Mouse (Mus musculus) CH12F3 (cell line): ENCODE measurements at regions not wholly inside any gene's neighbourhood (a gene's known extent, or its start where the extent isn't known, plus 50 kb on each side); places are given as distances from the start of the nearest gene placed in this dataset.

Experiments
- in situ Hi-C: fragments of 300-500 bp; cut with MboI; formaldehyde crosslinking; loops from 2 replicates; pipeline ENCODE4 v1.14.3; 2020; ENCODE audit warnings: low sequenced_read_pairs

DNA sequence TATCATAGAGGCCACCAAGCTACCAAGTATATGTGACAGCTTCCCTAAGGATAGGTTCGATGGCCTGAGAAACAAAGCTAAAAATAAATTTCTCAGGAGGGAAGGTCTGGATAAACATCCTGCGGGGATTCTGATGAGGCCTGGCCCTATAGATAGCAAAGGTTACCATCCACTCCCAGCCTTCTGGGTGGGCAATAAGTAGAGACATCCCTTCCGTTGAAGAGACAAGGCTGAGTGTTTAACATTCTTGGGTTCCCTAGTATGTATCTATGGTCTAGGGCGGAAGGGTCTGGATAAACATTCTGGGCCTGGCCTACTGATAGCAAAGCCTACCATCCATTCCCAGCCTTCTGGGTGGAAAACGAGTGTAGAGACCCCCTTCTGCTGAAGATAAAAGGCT lies 180.5 kb upstream of the Dlk1 start:
- in situ Hi-C loops: no loop called here

DNA sequence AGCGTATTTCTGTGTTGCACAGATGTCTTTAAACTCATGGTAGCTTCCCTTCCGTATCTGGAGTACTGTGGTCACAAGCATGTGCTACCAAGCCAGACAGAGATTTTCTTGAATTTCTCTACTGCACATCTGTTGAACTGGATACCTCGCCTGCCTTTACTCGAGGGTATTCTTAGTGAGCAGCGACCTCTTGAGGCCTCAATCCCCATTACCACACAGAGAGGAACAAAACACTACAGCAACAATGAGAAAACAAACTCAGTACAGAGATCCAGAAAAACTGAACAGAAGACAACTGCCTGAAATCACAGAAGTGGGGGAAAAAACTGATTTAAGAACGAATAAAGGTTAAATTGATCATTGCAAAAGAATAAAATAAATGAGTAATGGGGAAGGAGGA lies 137.8 kb upstream of the Dlk1 start:
- in situ Hi-C loops: loop anchor here (10.0 kb wide), 2 partner anchors 270 to 410 kb away; no protein-coding TSS in a partner anchor

DNA sequence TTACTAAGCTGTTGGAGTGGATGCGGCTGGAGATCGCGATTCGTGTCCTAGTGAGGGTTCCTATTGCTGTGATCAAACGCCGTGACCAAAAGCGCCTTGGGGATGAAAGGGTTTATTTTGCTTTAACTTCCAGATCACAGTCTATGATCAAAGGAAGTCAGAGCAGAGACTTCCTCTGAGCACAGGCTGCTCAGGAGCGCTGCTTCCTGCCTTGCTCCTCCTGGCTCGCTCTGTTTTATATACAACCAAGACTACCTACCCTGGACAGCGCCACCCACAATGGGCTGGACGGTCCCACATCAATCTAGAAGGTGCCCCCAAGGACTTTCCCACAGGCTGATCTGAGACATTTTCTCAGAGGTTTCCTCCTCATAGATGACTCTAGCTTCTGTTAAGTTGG lies 126.6 kb upstream of the Dlk1 start:
- in situ Hi-C loops: no loop called here

DNA sequence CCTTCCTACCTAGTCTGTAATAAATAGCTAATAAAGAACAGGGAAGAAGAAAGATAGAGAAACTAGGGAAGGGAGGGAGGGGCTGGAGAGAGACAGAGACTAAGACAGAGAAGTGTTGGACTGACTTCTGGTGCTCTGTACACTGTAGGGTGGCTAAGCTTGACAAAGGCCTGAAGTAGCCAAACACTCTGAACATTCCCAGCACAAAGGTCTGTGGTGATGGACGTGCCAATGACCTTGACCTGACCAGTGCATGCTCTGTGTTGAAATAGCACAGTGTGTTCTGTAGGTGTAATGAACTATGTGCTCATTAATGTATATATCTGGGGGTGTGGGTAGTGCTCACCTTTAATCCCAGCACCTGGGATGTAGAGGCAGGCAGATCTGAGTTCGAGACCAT lies 81.3 kb upstream of the Dlk1 start:
- in situ Hi-C loops: no loop called here

DNA sequence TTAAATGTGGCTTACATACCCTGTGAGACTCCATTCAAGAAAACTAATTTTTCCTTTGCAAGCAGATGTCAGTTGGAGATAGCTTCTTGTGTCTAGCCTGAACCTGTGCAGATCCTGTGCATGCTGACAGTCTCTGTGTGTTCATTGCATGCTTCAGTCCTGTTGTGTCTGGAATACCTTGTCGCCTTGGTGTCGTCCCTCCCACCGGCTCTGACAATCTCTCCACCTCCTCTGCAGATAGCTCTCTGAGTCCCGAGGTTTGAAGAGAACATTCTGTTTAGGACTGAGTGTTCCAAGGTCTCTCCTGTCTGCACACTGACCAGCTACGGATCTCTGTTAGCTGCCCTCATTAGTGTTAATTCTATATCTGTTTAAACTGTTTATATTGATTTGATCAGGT lies 66.8 kb upstream of the Dlk1 start:
- in situ Hi-C loops: no loop called here

DNA sequence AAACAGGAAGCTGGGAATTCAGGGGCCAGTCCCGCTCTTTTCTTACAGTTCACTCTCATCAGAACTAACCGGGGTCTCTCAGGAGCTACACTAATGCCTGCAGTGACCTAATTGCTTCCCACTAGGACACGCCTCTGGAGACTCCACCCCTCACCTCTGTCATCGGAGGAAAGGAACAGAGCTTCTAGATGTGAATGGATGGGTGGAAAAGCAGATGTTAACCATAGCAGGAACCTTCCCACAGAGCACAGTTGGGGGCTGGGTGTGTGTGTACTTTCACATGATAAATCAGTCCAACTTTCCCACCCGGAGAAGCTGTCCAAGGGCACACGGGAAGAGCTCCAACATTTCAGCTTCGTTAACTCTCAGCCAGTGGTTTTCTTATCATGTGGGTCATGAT lies 63.8 kb upstream of the Dlk1 start:
- in situ Hi-C loops: no loop called here

DNA sequence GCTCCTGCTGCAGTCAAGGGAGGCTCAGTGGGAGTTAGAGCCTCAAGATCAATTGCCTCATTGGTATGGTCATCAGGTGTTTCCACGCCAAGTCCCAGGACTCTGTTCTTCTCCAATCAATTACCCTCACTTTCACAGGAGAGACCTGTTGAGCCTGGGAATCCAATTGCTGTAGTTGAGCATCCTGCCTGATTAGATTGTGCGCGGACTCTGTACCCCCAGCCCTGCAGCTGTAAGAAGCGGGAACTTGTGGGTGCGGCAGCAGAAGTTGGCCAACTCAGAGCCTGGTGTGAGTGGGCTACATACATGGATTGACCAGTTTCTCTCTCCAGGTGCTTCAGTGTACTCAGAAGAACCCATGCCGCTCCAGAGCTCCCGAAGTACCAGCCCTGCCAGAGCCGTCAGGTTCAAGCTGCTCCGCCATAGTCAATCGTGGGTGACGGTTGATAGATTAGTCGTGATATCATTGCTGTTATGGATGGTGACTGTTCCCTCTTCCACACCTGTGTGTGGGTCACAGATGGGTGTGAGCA lies 62.2 kb upstream of the Dlk1 start:
- in situ Hi-C loops: no loop called here

DNA sequence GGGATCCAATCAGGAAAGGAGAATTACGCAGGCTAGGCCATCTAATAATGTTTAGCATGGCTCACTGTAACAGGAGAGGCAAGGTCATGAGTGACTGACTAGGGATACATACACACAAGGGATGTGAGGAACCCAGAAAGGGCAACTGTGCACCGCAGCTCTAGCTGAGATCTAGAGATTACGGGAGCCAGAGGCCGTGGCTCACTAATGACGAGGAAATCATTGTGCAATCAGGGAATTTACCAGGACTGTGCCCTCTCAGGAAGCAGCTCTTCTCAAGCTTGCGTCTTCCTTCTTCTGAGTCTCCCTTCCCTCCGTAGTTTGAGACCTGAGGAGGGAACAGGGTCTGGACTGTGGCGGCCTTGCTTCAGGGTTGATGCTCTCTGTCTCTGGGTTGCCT lies 61.6 kb upstream of the Dlk1 start:
- in situ Hi-C loops: no loop called here

DNA sequence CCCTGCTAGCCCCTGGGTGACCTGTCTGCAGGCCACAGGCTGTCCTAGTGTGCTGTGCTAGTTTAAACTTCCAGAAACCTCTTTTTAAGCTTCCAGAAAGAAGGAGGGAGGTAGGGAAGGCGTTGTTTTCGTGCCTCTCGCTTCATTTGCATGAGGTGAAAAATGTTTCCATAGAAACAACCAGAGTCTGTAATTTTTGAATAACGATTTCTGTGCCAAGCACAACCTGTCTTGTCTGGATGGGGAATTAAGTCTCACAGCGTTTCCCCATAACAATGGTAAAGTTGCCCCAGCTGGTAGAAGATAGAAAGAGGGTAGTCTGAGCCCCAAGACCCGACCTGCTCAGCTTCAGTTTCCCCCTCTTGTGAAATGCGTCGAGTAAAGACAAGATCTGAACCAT lies 59.3 kb upstream of the Dlk1 start:
- in situ Hi-C loops: no loop called here

DNA sequence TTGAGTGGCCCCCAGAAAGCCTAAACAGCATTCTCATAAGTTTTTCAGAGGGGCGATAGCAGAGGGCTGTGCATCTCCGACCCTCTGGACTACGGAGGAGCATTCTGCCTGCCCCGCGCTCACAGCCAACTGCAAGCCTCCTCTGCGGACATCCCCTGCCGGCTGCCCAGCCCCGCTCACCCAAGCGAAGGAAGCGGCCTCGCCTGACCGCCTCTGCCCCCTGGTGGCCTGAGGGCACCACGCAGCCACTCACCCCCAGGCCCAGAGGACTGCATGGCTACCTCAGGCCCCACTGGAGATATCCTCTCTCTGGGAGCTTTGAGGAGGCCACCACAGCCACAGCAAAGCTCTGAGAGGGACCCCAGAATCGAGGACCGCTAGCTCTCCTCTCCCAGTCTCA lies 58.8 kb upstream of the Dlk1 start:
- in situ Hi-C loops: no loop called here

DNA sequence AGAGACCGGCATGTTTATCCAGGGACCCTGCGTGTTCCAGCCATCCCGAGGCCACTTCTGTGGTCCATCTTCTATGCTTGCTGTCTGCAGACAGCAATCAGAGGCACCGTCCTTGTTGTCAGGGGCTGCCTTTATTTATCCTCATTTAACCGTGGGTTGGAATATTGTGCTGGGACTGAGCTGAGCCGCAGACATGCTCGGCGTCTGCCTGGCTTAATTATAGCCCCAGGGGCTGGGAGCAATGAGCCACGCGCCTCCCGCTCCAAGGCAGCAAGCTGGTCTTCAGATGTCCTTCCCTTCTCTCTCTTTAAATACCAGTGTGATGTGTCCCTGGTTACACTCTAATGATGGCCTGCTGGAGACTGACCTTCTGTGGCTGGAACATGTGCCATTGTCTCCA lies 58.2 kb upstream of the Dlk1 start:
- in situ Hi-C loops: no loop called here

DNA sequence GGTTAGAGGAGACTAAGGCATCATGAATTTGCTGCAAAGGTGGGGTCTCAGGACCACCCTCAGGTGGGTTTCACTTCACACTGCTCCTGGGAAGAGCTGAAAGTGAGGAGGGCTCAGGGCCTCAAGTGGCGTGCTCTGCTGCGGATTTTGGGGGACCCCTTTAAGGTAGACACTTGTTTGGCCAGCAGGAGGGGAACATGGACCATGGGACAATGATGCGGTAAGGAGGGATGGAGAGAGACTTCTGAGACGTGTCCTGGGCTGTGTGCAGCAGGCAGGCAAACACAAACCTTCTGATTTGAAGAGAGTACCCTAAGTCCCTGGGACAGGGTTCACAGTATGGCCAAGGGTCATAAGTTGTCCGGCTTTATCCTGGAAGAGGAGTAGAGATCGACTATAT lies 56.0 kb upstream of the Dlk1 start:
- in situ Hi-C loops: no loop called here

DNA sequence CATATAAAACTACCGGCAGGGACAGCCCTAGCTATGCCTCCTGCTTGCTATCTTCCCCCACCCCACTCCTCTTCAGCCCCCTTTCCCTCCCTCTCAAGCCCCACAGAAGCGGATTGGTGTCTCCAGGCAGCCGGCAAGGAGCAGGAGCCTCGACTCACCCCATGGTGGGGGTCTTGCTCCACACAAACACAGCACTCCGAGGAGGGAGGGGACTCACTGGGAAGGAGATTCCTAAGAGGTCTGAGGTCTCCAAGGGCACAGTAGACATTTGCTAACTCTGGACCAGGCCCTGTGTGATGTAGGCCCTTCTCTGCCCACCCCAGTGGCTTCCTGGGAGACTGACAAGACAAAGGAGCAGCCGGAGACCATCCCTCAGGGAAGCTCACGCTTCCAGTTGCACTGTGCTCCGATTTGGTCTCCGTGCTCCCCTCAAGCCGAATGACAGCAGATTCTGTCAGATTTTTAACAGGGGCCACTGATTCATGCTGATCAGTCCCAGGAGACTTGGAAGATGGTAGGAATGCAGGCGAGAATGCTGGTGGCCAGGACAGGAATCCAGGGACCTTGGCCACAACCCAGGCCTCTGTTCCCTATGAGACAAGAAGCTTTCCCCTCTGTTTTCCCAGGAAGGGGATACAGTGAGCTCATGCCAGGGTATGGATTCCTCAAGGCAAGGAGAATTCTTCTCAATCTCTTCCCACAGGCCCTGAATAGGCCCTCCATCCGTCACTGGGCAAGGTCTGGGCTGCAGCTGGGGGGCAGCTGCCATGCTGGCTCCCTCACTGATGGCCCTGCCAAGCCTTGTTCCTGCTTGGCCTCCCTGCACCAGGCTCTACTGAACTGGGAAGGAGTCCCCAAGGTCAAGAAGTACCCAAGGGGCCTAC lies 55.2 kb upstream of the Dlk1 start:
- in situ Hi-C loops: no loop called here

DNA sequence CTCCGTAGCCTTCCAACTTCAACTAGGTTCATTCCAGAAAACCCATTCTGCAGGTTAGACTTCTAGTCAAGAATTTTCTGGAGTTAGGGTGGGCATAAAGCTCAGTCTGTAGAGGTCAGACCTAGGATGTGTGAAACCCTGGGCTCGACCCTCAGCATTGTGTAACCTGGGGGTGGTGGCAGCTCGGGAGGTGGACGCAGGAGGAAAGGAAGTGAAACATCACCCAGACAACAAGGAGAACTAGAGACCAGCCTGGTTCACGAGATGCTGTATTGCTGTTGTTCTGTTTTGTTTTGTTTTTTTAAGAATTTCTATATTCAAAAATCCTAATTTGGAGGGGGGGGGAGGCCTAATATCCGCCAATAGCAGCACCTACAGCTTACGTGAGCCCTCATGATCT lies 54.1 kb upstream of the Dlk1 start:
- in situ Hi-C loops: no loop called here

DNA sequence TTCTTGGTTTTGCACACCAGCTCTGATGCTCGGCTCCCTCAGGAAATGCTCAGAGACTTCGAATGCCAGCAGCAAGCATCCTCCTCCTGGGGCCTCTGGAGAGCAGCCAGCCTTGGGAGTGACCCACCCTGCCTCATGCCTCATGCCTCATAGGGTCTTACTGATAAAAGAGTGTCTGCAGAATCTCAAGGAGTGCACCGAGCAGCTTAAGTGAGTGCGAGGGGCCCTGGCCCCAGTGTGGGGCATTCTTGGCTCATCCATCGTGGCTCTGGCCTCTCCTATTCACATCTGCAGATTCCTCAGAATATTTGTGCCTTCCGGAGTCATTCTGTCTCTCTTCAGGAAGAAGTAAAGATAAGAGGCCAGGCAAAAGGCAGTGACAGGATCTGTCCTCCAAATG lies 53.7 kb upstream of the Dlk1 start:
- in situ Hi-C loops: no loop called here

DNA sequence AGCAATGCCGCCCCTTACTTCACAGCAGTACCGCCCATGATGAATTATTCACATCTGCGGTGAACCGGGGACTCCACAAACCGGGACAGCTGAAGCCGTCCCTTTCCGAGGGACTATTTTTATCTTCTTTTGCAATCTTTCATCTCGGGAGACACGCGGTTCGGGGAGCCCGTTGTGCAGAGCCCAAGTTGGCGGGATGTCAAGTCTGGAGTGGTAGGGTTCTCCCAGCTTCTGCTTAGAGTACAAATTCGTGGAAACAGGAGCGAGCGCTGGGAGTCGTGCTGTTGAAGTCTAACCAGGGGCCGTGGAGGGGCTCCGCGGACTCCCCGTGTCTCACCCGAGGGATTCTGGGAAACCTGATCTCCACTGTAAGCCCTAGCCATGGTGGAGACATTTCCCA lies 53.0 kb upstream of the Dlk1 start:
- in situ Hi-C loops: no loop called here

DNA sequence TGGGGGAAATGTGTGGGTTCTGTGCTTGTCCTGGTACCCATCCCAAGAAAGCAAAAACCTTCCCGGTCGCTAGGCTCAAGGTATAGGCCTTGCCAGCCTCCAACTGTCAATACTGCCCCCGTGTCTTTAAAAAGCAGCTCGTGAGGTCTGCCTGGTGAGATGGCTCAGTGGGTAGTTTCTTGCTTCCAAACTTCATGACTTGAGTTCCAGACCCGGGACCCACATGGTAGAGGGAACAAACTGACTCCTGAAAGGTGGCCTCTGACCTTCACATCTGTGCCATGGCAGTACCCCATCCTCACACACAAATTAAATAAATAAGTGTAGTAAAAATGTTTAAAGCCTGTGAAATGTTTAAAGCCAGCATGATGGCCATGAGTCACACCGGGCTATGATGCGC lies 52.6 kb upstream of the Dlk1 start:
- in situ Hi-C loops: no loop called here

DNA sequence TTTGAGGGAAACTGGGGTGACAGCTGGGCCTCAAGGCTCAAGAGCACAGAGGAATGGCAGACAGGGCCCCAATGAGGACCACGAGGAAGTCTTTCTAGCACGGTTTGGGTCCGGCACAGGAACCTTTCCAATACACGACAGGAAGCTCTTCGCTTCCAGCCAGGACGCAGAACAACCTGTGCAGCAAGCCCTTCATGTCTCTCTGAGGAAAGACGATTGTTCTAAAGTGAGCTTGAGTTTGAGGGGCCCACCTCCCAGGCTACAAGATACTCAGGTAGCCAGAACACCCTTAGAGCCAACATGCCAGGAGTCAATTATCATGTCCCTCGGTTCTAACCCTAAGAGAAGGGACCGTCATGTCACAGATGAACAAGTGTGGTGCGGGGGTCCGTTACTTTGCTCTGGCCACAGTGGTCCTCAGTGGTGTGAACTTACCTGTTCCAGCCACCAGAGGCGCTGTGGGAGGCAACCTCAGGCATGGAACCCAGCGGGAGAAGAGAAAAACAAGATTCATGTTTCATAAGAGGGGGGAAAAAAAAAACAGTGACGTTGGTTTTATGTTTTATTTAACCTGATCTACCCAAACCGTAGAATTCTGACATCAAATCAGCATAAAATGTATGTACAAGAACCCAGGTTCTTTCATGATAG lies 51.6 kb upstream of the Dlk1 start:
- in situ Hi-C loops: no loop called here

DNA sequence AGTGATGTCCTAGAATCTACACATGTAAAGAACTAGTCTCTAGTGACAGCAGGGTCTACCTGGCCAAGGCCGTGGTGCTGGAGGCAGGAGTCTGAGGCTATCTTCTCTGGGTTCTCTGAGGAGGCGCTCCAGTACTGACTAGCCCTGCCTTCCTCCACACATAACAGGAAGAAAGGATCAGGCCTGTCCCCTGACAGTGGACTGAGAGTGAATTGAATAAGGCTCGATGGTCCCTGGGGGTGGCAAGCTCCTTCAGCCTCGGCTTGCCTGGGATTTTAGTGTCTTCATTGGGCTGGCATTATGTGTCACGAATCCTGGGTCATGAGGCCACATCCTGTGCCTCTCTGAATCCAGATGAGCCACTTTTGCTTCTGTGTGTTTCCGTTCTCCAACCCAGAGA lies 50.9 kb upstream of the Dlk1 start:
- in situ Hi-C loops: no loop called here

DNA sequence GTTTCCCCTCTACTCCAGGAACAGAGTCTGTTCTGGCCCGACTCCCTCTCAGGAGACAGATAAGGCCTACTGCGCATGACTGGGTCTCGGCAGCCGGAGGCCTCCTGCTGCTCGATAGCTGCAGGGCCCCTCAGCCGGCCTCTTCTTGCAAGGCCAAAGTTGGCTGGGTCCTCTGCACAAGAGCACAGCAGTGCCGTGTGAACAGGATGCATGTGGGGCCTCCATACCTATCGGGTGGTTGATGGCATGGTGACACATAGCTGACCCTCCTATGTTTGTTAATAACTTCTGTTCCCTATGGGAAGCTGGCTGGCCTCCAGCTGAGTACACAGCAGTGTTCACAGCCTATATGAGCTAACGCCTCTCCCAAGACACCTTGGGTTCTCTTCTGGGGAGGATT lies 50.4 kb upstream of the Dlk1 start:
- in situ Hi-C loops: no loop called here
